Mouse (Mus musculus) frontal cortex, adult 2 months (tissue): Measurements from ENCODE around the gene Sgip1. TPM values are rescaled to one million over a fixed set of nuclear protein-coding genes. Genes with fewer than 3 reads are reported as not detected.
A peak's percentile ranks its signal among the peaks of the same experiment; 100 is the strongest.

Source experiments
- DNase-seq, 2 experiments: peaks; one replicate each; pipeline ENCODE4 v3.0.0; 2022; ENCODE audit warnings: low spot score in 1 of 2; ENCODE audit errors: extremely low spot score in 1 of 2
- polyA plus RNA-seq: library from polyadenylated mRNA; depleted of rRNA; stranded (reverse); fragments of >200 nt; gene quantifications from 2 replicates; pipeline ENCODE4 v1.2.3, GENCODE M21; 2012

Sgip1 gene
- polyA plus RNA-seq, 1 experiment, result 90.7 TPM

- DNase-seq, result no peak
Measured at GRCm38 (mm10) chr4:102833726-102834125, 92.6 kb downstream of the Sgip1 start.

GRCm38 (mm10) chr4:102834710-102835109, 93.6 kb downstream of the Sgip1 start:
- no peak for DNase-seq

- no peak for DNase-seq
Measured at GRCm38 (mm10) chr4:102840062-102840798, 99.1 kb downstream of the Sgip1 start.

GRCm38 (mm10) chr4:102840956-102841729, 100.0 kb downstream of the Sgip1 start:
- peak in 1 of 2 experiments; percentile 52 for DNase-seq

- DNase-seq, result no peak
Measured at GRCm38 (mm10) chr4:102850498-102850897, 109.4 kb downstream of the Sgip1 start.

GRCm38 (mm10) chr4:102851161-102851560, 110.1 kb downstream of the Sgip1 start:
- no peak for DNase-seq

GRCm38 (mm10) chr4:102852290-102852689, 111.2 kb downstream of the Sgip1 start:
- peak; percentile 66 to 68 for DNase-seq

GRCm38 (mm10) chr4:102852808-102853207, 111.7 kb downstream of the Sgip1 start:
- no peak for DNase-seq

GRCm38 (mm10) chr4:102853330-102854022, 112.4 kb downstream of the Sgip1 start:
- DNase-seq, result no peak

- peak in 1 of 2 experiments; percentile 45 for DNase-seq
Measured at GRCm38 (mm10) chr4:102854928-102855892, 114.1 kb downstream of the Sgip1 start.

- peak in 1 of 2 experiments; percentile 77 for DNase-seq
Measured at GRCm38 (mm10) chr4:102856086-102856485, 115.0 kb downstream of the Sgip1 start.

GRCm38 (mm10) chr4:102859259-102860194, 118.4 kb downstream of the Sgip1 start:
- DNase-seq, result no peak

- no peak for DNase-seq
Measured at GRCm38 (mm10) chr4:102862751-102863710, 121.9 kb downstream of the Sgip1 start.

- no peak for DNase-seq
Measured at GRCm38 (mm10) chr4:102866531-102866930, 125.4 kb downstream of the Sgip1 start.

GRCm38 (mm10) chr4:102871274-102871673, 130.2 kb downstream of the Sgip1 start:
- DNase-seq, result no peak

GRCm38 (mm10) chr4:102883142-102883541, 142.0 kb downstream of the Sgip1 start:
- DNase-seq, result no peak

GRCm38 (mm10) chr4:102884228-102884627, 143.1 kb downstream of the Sgip1 start:
- peak in 1 of 2 experiments; percentile 31 for DNase-seq

GRCm38 (mm10) chr4:102886459-102886858, 145.4 kb downstream of the Sgip1 start:
- DNase-seq, result no peak
